Mouse (Mus musculus) adipocyte (in vitro differentiated cells): Measurements from ENCODE around the gene Ppib.

Experiments used
- DNase-seq: peaks from one replicate; pipeline ENCODE4 v3.0.0-alpha.2; 2016; ENCODE audit warnings: low spot score

Gene Ppib

GRCm38 (mm10) chr9:66078072-66078471, 18.1 kb downstream of the Ppib start:
- DNase-seq: no peak

GRCm38 (mm10) chr9:66078493-66078892, 18.5 kb downstream of the Ppib start:
- no peak for DNase-seq

- DNase-seq: no peak
Measured at GRCm38 (mm10) chr9:66080804-66081459, 20.9 kb downstream of the Ppib start.

GRCm38 (mm10) chr9:66081999-66082398, 22.0 kb downstream of the Ppib start:
- DNase-seq: no peak

- no peak for DNase-seq
Measured at GRCm38 (mm10) chr9:66084171-66084570, 24.1 kb downstream of the Ppib start.

- no peak for DNase-seq
Measured at GRCm38 (mm10) chr9:66087062-66087461, 27.0 kb downstream of the Ppib start.

GRCm38 (mm10) chr9:66088411-66088810, 28.4 kb downstream of the Ppib start:
- DNase-seq: peak; percentile 51

- peak; percentile 25 for DNase-seq
Measured at GRCm38 (mm10) chr9:66090593-66091244, 30.7 kb downstream of the Ppib start.

GRCm38 (mm10) chr9:66091327-66092231, 31.6 kb downstream of the Ppib start:
- DNase-seq: peak; percentile 51

GRCm38 (mm10) chr9:66092664-66093063, 32.6 kb downstream of the Ppib start:
- DNase-seq: no peak

- no peak for DNase-seq
Measured at GRCm38 (mm10) chr9:66101577-66101976, 41.6 kb downstream of the Ppib start.

GRCm38 (mm10) chr9:66102668-66103067, 42.6 kb downstream of the Ppib start:
- DNase-seq: no peak

- DNase-seq: no peak
Measured at GRCm38 (mm10) chr9:66104601-66105000, 44.6 kb downstream of the Ppib start.

GRCm38 (mm10) chr9:66105168-66105567, 45.1 kb downstream of the Ppib start:
- no peak for DNase-seq

GRCm38 (mm10) chr9:66109574-66109973, 49.6 kb downstream of the Ppib start:
- no peak for DNase-seq

GRCm38 (mm10) chr9:66110126-66110525, 50.1 kb downstream of the Ppib start:
- no peak for DNase-seq

GRCm38 (mm10) chr9:66110611-66111379, 50.8 kb downstream of the Ppib start:
- DNase-seq: no peak

GRCm38 (mm10) chr9:66114341-66114740, 54.3 kb downstream of the Ppib start:
- peak; percentile 25 for DNase-seq
